Mouse (Mus musculus): ENCODE measurements at regions not wholly inside any gene's neighbourhood (a gene's known extent, or its start where the extent isn't known, plus 50 kb on each side); places are given as distances from the start of the nearest gene placed in this dataset.
"Not testable (repeated sequence)": the region's sequence is repeated elsewhere in the genome, so short reads cannot be mapped to it uniquely, and the experiment has no call there.

DNA sequence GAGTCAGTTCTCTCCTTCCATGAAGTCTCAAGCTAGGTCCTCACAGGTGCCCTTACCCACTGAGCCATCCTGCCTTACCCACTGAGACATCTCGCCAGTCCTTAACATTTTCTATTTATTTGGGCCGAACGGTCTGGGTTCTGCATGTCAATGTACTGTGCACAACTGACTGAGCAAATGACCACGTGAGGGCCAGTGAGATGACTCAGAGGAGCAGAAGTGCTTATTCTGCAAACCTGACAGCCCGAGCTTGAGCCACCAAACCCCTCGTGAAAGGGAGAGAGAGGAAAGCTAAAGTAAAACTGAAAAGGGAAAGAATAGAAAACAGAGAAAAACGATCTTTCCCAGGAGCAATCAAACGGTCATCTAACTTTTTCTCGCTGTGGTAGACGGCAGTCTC is 52.2 kb upstream of the Nmd3 start:
- no peak for DNase-seq (ENCODE audit: low read depth, low spot score)

GRCm38 (mm10) chr3:69667820-69668219 is 54.0 kb upstream of the Nmd3 start:
- DNase-seq (ENCODE audit: low read depth, low spot score), result no peak

GRCm38 (mm10) chr3:69667359-69667758 is 54.4 kb upstream of the Nmd3 start:
- no peak for DNase-seq (ENCODE audit: low read depth, low spot score)

DNA sequence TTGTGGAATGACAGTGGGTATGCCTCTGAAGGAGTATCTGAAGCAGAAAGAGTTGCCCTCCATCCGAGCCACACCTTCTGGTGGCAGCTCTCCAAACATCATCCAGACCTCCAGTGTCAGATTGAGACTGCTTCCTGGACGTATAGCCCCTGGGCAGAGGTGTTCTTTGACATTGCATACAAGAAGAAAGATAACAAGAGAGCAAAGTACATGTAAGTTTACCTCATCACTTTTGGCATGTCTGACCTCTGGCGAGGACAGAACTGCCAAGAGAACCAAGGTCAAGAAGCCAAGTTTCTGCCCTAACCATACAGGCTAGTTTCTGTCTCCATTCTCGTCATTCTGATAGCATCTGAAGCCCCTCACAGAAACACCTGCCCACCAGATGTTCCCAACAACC is 57.5 kb upstream of the Nmd3 start:
- DNase-seq (ENCODE audit: low read depth, low spot score), result no peak

- DNase-seq (ENCODE audit: low read depth, low spot score), result no peak
Measured at GRCm38 (mm10) chr3:69658185-69658584, 59.4 kb upstream of the B3galnt1 start.

- no peak for DNase-seq (ENCODE audit: low read depth, low spot score)
Measured at GRCm38 (mm10) chr3:69657570-69657969, 58.8 kb upstream of the B3galnt1 start.

- DNase-seq (ENCODE audit: low read depth, low spot score), result peak; percentile 29
Measured at GRCm38 (mm10) chr3:69655651-69656050, 56.9 kb upstream of the B3galnt1 start.

DNA sequence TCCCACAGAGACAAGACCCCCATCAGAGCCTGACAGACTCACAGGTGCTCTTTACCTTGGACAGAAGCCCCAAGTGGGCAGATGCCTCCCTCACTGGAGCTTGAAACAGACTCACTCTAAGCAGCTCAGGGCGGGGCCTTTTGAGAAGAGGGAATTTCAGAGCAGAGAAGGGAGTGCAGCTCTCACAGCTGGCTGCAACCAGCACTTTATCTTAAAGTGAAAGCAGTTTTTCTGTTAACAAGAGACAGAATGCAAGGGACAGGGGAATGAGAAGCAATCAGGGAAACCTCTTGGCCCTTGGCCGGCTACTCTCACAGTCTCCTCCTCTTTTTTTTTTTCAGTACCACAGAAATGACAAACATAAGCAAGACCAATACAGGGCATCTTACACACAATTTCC is 56.2 kb upstream of the B3galnt1 start:
- DNase-seq (ENCODE audit: low read depth, low spot score), result no peak

DNA sequence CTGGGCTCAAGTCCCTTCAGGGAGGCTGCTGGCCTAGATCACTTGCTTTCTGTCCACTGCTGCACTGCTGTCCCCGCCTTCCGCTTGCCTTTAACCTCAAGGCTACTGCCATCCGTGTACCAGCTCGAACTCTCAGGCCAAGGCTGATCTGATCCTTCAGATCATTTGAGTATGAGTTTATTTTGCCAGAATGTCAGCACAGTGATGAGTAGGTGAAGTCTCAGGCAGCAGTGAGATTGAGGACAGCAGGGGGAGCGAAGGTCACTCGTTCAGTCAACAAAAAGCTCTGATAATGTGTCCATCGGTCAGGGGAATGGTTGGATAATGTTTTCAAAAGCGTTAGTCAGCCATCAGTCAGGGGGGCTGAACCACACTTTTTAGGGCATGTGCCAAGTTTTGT is 54.6 kb upstream of the B3galnt1 start:
- not testable (repeated sequence) for DNase-seq (ENCODE audit: low read depth, low spot score)

GRCm38 (mm10) chr3:69649561-69649960 is 50.8 kb upstream of the B3galnt1 start:
- DNase-seq (ENCODE audit: low read depth, low spot score), result no peak

Data from forelimb bud, embryonic 11.5 days (tissue).